Mouse (Mus musculus): ENCODE results near the gene Gngt1. TPM values are rescaled to one million over a fixed set of nuclear protein-coding genes. Genes with fewer than 3 reads are reported as not detected.

Gngt1 gene
- not detected in 2 replicates for polyA plus RNA-seq (2015; fragmentation: Nextera tagmentation; extraction: Ambion mirVana)

GRCm38 (mm10) chr6:3993492-3993891 lies at the start of gene Gngt1:
TSS of gene Gngt1 (plus strand) at chr6:3993792.
- no peak within 1 kb of the TSS for H3K4me2 ChIP-seq (replicated peaks; ENCODE audit: low read depth, low read length)
- H3K9me3 ChIP-seq (ENCODE audit: low read length): no peaks in the 10 kb centered on the region
- no peaks in the 10 kb centered on the region for H3K4me1 ChIP-seq (ENCODE audit: insufficient read depth, low read length)
- no peak for ATAC-seq (ENCODE audit: low FRiP score, low TSS enrichment)
- WGBS: 86% methylated on average over 6 of the region's 6 CpGs
- H3K9ac ChIP-seq (replicated peaks; ENCODE audit: low read length): no peak within 1 kb of the TSS
- no peak within 1 kb of the TSS for H3K27ac ChIP-seq (ENCODE audit: low read length)
- H3K4me3 ChIP-seq (ENCODE audit: low read length): no peak within 1 kb of the TSS
- H3K27me3 ChIP-seq (ENCODE audit: insufficient read depth, low read length): no peaks in the 10 kb centered on the region
- no peaks in the 10 kb centered on the region for H3K36me3 ChIP-seq (ENCODE audit: insufficient read depth, low read length)

GRCm38 (mm10) chr6:3954969-3955368 lies 38.6 kb upstream of the Gngt1 start:
- H3K4me2 ChIP-seq (replicated peaks; ENCODE audit: low read depth, low read length): no peak overlapping the region
- WGBS: 59% methylated on average over 4 of the region's 4 CpGs
- ATAC-seq (ENCODE audit: low FRiP score, low TSS enrichment): no peak
- H3K36me3 ChIP-seq (ENCODE audit: insufficient read depth, low read length): no peaks in the 10 kb centered on the region
- no peak overlapping the region for H3K4me3 ChIP-seq (ENCODE audit: low read length)
- no peaks in the 10 kb centered on the region for H3K4me1 ChIP-seq (ENCODE audit: insufficient read depth, low read length)
- H3K9me3 ChIP-seq (ENCODE audit: low read length): no peaks in the 10 kb centered on the region
- no peak overlapping the region for H3K27ac ChIP-seq (ENCODE audit: low read length)
- no peaks in the 10 kb centered on the region for H3K27me3 ChIP-seq (ENCODE audit: insufficient read depth, low read length)
- no peak overlapping the region for H3K9ac ChIP-seq (replicated peaks; ENCODE audit: low read length)

- ATAC-seq (ENCODE audit: low FRiP score, low TSS enrichment): 0 out of 2 replicates have a peak, but pooled peaks have one; percentile 42
- Histone ChIP-seq H3K4me3 (ENCODE audit: low read length) (peak overlapping the region; percentile 32), H3K27ac (ENCODE audit: low read length) (no peak overlapping the region), H3K4me2 (replicated peaks; ENCODE audit: low read depth, low read length) (peak overlapping the region; percentile 53), H3K9me3 (ENCODE audit: low read length) (no peaks in the 10 kb centered on the region), H3K4me1 (ENCODE audit: insufficient read depth, low read length) (peaks cover 5% of the 10 kb centered on the region; the same call in 1 of the 2 replicates), H3K9ac (replicated peaks; ENCODE audit: low read length) (no peak overlapping the region; the same call in 1 of the 2 replicates), H3K27me3 (ENCODE audit: insufficient read depth, low read length) (peaks cover 3% of the 10 kb centered on the region; the same call in 1 of the 2 replicates), H3K36me3 (ENCODE audit: insufficient read depth, low read length) (no peaks in the 10 kb centered on the region)
- 24% methylated on average over 31 of the region's 31 CpGs for WGBS
These were observed 25.6 kb upstream of the Gngt1 start for GRCm38 (mm10) chr6:3967676-3968626.

DNA sequence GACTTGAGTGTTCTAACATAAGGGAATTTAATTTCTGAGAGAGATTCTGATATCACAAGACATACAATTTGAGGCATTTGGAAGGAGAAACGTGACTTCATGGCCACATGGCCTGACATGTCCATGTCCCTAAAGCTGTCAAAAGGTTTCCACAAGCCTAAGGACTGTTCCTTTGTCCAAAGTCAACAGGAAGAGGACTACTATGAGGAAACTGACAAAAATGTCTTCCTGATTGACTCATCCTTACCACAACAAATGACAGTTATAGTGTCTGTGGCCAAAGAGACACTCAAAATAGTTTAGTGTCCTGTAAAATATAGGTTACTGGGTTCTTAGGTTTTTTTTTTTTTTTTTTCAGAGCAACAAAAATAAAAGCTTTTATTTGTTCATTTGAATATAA lies 19.9 kb upstream of the Gngt1 start:
- Histone ChIP-seq H3K36me3 (ENCODE audit: insufficient read depth, low read length) (no peaks in the 10 kb centered on the region), H3K27me3 (ENCODE audit: insufficient read depth, low read length) (no peaks in the 10 kb centered on the region), H3K9me3 (ENCODE audit: low read length) (no peaks in the 10 kb centered on the region), H3K4me3 (ENCODE audit: low read length) (no peak overlapping the region), H3K27ac (ENCODE audit: low read length) (no peak overlapping the region), H3K9ac (replicated peaks; ENCODE audit: low read length) (no peak overlapping the region), H3K4me1 (ENCODE audit: insufficient read depth, low read length) (no peaks in the 10 kb centered on the region), H3K4me2 (replicated peaks; ENCODE audit: low read depth, low read length) (no peak overlapping the region)
- 65% methylated on average over 1 of the region's 1 CpGs for WGBS
- no peak for ATAC-seq (ENCODE audit: low FRiP score, low TSS enrichment)

- Histone ChIP-seq H3K9me3 (ENCODE audit: low read length) (no peaks in the 10 kb centered on the region), H3K4me1 (ENCODE audit: insufficient read depth, low read length) (no peaks in the 10 kb centered on the region), H3K9ac (replicated peaks; ENCODE audit: low read length) (no peak overlapping the region), H3K27ac (ENCODE audit: low read length) (no peak overlapping the region), H3K4me3 (ENCODE audit: low read length) (no peak overlapping the region), H3K4me2 (replicated peaks; ENCODE audit: low read depth, low read length) (no peak overlapping the region), H3K27me3 (ENCODE audit: insufficient read depth, low read length) (no peaks in the 10 kb centered on the region), H3K36me3 (ENCODE audit: insufficient read depth, low read length) (no peaks in the 10 kb centered on the region)
- no peak for ATAC-seq (ENCODE audit: low FRiP score, low TSS enrichment)
- 79% methylated on average over 5 of the region's 5 CpGs for WGBS
These were observed 10.8 kb upstream of the Gngt1 start for GRCm38 (mm10) chr6:3982661-3983284.

GRCm38 (mm10) chr6:3988750-3989149 lies 4.8 kb upstream of the Gngt1 start, which contains the start of gene Tfpi2:
TSS of gene Tfpi2 (minus strand) at chr6:3988919.
- WGBS: 75% methylated on average over 3 of the region's 3 CpGs
- Histone ChIP-seq H3K4me3 (ENCODE audit: low read length) (no peak within 1 kb of the TSS), H3K9me3 (ENCODE audit: low read length) (no peaks in the 10 kb centered on the region), H3K4me2 (replicated peaks; ENCODE audit: low read depth, low read length) (no peak within 1 kb of the TSS), H3K9ac (replicated peaks; ENCODE audit: low read length) (no peak within 1 kb of the TSS), H3K4me1 (ENCODE audit: insufficient read depth, low read length) (no peaks in the 10 kb centered on the region), H3K27ac (ENCODE audit: low read length) (no peak within 1 kb of the TSS), H3K27me3 (ENCODE audit: insufficient read depth, low read length) (no peaks in the 10 kb centered on the region), H3K36me3 (ENCODE audit: insufficient read depth, low read length) (no peaks in the 10 kb centered on the region)
- peak; percentile 76; the same call in 1 of the 2 replicates for ATAC-seq (ENCODE audit: low FRiP score, low TSS enrichment)

DNA sequence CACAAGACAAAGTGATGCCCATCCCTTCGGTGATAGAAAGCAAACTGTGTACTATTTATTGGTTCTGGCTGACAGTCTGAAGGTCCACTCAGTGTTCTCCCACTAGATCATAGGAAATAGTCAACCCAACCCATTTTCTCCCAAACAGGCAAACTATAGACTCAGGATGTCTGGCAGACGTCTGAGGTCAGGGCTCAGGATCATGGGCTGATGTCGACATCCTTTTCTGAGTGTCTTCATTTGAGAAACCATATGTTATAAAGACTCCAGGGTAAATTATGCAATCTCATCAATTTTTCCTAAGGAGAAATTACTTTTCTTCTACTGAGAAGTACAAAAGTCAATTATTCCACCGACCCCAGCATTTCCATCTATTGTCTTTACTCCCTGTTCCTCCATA lies 4.5 kb downstream of the Gngt1 start:
- Histone ChIP-seq H3K9ac (replicated peaks; ENCODE audit: low read length) (no peak overlapping the region), H3K27ac (ENCODE audit: low read length) (no peak overlapping the region), H3K27me3 (ENCODE audit: insufficient read depth, low read length) (no peaks in the 10 kb centered on the region), H3K9me3 (ENCODE audit: low read length) (no peaks in the 10 kb centered on the region), H3K36me3 (ENCODE audit: insufficient read depth, low read length) (no peaks in the 10 kb centered on the region), H3K4me3 (ENCODE audit: low read length) (no peak overlapping the region), H3K4me2 (replicated peaks; ENCODE audit: low read depth, low read length) (no peak overlapping the region), H3K4me1 (ENCODE audit: insufficient read depth, low read length) (no peaks in the 10 kb centered on the region)
- 76% methylated on average over 4 of the region's 4 CpGs for WGBS
- ATAC-seq (ENCODE audit: low FRiP score, low TSS enrichment): no peak

DNA sequence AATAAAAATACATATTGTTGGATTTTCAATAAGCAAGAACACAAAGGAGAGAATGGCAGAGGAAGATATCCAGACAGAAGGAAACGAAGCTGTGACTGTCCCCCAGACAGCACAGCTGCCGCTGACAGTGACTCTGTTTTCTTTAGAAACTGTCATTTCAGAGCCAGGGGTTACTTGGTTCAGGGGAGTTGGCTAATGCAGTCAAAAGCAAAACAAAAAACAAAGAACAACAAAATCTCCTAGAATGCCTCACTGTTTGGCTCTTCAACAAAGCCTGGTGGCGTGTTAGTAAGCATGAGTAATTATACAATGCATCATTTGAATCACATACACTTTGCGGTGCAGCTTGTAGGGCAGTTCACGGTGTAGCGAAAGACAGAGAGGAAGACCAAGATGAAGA lies 5.7 kb downstream of the Gngt1 start:
- Histone ChIP-seq H3K4me1 (ENCODE audit: insufficient read depth, low read length) (no peaks in the 10 kb centered on the region), H3K27me3 (ENCODE audit: insufficient read depth, low read length) (no peaks in the 10 kb centered on the region), H3K4me2 (replicated peaks; ENCODE audit: low read depth, low read length) (no peak overlapping the region), H3K4me3 (ENCODE audit: low read length) (no peak overlapping the region), H3K9ac (replicated peaks; ENCODE audit: low read length) (no peak overlapping the region), H3K27ac (ENCODE audit: low read length) (no peak overlapping the region), H3K9me3 (ENCODE audit: low read length) (no peaks in the 10 kb centered on the region), H3K36me3 (ENCODE audit: insufficient read depth, low read length) (no peaks in the 10 kb centered on the region)
- ATAC-seq (ENCODE audit: low FRiP score, low TSS enrichment): no peak
- 68% methylated on average over 6 of the region's 6 CpGs for WGBS

DNA sequence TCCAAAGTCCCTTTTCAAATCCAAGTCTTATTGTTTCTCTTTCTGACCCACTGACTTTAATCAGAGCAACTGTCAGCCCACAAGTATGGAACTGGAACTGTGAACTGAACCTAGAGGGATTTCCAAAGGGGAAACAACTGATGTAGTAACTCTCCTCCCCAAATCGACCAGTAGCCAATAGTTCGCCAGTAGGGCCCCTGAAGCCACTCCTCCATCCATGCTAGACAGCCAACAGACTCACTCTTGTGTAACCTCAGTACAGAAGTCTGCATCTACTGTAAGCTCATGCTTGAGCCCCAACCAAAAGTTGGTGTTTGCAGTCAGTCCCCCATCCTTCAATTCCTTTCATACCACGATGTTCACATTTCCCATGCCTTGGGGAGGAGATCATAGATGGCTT lies 7.1 kb downstream of the Gngt1 start:
- no peaks in the 10 kb centered on the region for H3K36me3 ChIP-seq (ENCODE audit: insufficient read depth, low read length)
- H3K4me3 ChIP-seq (ENCODE audit: low read length): no peak overlapping the region
- WGBS: 77% methylated on average over 3 of the region's 3 CpGs
- H3K4me1 ChIP-seq (ENCODE audit: insufficient read depth, low read length): no peaks in the 10 kb centered on the region
- H3K27ac ChIP-seq (ENCODE audit: low read length): no peak overlapping the region
- no peak for ATAC-seq (ENCODE audit: low FRiP score, low TSS enrichment)
- no peak overlapping the region for H3K4me2 ChIP-seq (replicated peaks; ENCODE audit: low read depth, low read length)
- H3K9ac ChIP-seq (replicated peaks; ENCODE audit: low read length): no peak overlapping the region
- no peaks in the 10 kb centered on the region for H3K9me3 ChIP-seq (ENCODE audit: low read length)
- H3K27me3 ChIP-seq (ENCODE audit: insufficient read depth, low read length): no peaks in the 10 kb centered on the region

Data from kidney, embryonic 16.5 days (tissue).